Mouse (Mus musculus) cerebellum, adult 11 months (tissue): ENCODE data around the gene Samd4b.
A peak's percentile ranks its signal among the peaks of the same experiment; 100 is the strongest.
"Not testable (repeated sequence)": the region's sequence is repeated elsewhere in the genome, so short reads cannot be mapped to it uniquely, and the experiment has no call there.

Experiments
- DNase-seq: peaks from one replicate; pipeline ENCODE4 v3.0.0; 2022

Gene Samd4b

DNA sequence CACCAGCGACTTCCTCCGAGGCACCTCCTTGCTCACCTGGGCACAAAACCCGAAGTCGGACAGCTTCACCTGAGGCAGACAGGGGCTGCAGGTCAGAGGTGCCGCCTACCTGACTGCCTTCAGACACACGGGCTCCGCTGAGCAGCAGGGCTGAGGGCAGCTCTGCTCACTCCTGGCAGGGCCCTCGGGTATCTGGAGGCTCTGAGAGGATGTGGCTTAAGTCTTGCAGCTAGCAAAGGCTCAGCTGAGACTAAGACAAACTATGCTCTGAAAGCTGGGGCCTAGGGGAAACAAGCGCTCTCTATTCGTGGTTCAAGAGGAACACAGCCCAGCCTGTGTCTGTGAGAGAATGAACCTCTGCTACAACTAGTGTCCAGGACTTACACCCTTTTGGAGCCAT is 37.1 kb downstream of the Samd4b start:
- no peak for DNase-seq

DNA sequence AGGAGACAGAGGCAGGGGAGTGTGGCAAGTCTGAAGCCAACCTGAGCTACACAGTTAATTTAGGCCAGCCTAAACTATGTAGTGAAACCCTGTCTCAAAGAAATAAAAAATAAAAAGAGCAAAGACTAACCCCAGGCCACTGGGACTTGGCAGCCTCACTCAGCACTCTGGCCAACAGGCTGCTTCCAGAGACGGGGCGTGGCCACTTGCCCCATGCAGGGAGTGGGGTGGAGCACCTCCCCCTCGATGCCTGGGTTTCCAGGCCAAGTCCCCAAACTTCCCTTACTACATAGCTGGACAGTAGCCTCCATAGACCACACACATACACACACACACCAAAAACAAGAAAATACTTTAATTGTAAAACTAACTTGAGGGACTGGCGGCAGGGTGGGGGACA is 39.5 kb downstream of the Samd4b start:
- no peak for DNase-seq

DNA sequence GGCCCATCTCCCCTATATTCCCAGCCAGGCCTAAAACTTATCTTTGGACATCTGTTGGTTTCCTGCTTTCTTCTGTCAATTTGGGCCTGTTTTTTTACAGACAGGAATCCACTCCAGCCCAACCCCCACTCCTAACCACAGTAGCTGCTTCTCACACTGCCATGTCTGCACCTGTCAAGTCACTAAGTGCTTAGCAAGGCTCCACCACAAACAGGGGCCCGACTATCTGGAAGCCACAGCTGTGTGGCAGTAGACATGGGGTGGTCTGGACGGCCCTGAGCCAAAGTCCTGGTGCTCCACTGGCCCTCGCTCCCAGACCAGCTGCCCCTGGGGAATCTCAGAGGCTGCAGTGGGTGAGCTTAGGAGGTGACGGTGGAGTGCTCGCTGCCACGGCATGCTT is 40.2 kb downstream of the Samd4b start:
- DNase-seq = no peak

DNA sequence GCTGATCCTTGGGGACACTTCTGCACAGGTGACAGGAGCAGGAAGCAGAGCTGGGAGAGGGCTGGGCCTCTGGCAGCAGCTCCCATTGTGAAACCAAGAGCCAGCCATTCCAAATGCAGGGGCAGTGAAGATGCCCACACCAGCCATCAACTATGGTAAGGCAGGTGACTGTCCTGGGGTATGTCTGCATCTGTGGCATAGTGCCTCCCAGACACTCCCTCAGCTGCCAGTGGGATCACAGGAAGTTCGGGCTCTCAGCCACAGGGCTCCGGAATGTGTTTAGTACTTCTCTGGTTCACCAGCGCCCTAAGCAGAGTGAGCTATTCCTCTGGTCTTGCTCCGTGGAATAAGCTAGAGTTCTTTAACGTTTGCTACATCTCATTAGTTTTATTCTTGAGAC is 40.9 kb downstream of the Samd4b start:
- DNase-seq = no peak

DNA sequence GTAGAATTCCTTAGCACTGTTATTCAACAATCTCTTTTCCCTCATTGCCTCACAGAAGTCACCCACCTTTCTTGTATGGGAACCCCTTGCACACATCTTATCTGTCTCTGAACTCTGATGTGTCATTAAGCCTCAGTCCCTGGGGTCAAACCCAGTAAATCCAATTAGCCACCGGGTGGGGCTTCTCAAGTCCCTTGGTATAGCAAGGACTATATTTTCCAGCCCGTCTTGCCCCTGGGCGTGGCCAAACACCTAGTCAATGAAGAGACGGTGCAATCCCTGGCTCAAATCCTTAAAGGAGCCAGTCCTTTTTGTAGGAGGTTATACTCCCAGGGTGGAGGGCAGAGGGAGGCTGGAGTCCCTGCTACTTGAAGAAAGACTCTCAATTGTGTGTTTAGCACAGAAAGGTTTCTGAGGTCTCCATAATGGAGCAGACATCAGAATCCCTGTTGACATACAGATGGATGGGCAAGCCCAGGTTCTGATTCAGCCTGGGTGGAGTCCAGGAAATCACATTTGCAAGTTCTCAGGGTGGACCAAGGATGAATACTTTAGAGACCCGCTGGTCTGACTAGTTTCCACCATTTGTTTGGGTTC is 41.9 kb downstream of the Samd4b start:
- no peak for DNase-seq

DNA sequence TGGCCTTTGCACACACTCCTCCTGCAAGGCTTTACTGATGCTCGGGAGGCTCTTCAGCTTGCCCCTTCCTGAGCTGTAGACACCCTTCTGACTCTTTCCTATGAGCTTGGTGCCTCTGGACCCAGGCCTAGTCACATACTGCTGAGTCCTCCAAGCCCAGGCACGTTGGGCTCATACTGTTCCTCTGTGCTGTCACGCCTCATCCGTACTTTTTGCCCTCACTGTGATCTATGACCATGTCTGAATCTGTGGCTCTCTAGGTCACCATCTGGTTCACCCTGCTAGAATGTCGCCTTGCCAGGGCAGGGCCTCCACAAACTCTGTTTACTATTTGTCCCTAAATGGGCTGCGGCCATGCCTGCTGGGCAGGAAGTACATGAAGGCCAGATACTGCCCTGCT is 44.9 kb downstream of the Samd4b start:
- no peak for DNase-seq

DNA sequence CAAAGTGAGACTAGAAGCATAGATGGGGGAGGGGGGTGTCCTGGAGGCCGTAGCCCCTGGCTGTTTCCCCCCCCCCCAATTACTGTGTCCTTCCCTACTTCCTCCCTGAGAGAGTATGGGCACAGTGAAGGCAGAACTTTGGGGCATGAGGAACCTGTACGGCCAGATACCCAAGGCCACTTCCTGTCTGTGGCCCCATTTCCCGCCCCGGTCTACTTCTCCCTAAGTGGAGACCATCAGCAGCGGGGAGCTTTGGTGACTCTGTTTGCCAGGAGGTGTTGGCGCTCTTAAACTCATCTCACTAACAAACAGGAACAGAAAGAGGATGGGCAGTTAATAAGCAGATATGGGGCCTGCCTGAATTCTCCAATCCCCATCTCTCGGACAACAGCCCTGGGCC is 50.3 kb downstream of the Samd4b start:
- DNase-seq = no peak

DNA sequence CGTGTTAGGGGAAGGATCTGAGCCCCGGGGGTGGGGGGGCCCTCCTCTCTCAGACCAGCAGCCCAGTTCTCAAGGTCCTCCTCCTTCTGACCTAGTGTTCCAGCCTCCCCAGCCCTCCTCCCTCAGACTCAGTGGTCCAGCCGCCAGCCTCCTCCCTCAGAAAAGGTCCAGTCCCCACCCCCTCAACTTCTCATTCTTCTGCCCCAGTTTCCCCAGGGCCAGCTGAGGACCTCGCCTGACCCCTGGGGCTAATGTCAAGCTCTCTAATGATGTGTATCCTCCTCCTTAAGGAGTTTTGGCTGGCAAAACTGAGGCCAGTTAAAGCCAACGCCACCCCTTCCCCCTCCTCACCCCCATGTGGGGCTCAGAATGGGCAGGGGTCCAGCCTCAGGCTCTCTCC is 50.8 kb downstream of the Samd4b start, which contains the start of gene Nccrp1:
Gene Nccrp1 (minus strand): TSS at position 101 of the 400 bp plus-strand sequence.
- no peak for DNase-seq

DNA sequence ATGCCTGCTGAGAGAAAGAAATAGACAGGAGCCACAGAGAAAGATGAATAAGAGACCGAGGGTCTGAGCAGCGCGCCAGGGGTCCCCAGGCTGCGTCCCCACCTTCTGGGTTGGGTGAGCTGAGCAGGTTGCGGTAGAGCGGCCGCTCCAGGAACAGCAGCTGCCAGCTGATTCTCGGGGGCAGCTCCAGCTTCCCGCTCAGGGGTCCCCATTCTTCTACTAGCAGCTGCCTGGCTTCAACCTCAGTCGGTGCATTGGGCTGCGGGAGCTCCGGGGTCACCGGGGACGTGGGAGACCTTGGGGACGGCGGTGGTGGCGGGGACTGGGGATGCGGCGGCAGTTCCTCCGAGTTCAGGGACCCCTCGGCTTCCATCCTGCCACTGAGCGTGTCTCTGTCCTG is 51.3 kb downstream of the Samd4b start:
- DNase-seq = no peak

DNA sequence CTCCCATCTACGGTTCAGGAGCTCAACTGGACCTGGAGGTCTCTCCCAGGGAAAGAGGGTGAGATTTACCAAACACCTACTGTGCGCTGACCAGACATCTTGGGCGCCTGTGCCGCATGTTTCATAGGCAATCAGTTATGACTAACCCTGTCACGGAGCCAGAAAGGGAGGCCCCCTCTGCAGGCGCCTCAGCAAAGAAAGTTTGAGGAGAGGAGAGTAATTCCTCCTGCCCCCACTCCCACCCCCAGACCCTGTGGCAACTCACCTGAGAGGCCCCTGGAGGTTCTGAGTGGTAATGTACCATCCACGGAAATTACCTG is 52.1 kb downstream of the Samd4b start:
- no peak for DNase-seq

DNA sequence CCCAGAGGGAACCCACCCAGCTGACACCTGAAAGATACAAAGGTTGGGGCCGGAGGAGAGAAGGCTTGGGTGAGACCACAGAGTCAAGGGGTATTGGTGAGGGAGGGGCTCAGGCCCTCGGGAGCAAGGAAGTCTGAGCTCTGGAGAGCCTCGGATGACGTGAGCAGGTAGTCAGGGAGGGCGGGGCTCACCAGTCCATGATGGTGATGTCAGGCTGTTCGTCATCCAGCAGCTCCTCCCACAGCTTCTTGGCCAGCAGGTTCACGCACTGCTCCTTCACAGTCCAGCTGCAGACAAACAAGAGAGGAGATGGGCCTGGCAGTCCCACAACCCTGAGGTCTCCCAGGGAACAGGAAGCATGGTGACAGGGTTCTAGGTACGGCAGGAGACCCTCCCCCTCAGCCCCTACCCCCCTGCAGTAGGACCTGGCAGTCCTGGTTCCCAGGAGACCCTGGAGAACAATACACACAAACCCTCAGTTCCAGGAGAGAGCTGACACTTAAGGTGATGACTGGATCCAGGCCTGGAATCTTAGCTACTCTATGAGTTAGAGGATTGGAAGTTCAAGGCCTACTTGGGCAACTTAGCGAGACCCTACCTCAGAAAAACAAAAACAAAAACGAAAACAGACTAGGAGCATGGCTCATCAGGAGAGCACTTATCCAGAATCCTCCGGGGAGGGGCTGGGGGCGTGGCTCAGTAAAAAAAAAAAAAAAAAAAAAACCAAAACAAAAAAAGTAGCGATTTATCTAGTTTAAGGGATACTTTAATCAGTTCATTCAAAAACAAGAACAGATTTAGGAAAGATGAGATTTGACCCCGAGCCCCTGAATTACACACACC is 52.7 kb downstream of the Samd4b start:
- DNase-seq = no peak

DNA sequence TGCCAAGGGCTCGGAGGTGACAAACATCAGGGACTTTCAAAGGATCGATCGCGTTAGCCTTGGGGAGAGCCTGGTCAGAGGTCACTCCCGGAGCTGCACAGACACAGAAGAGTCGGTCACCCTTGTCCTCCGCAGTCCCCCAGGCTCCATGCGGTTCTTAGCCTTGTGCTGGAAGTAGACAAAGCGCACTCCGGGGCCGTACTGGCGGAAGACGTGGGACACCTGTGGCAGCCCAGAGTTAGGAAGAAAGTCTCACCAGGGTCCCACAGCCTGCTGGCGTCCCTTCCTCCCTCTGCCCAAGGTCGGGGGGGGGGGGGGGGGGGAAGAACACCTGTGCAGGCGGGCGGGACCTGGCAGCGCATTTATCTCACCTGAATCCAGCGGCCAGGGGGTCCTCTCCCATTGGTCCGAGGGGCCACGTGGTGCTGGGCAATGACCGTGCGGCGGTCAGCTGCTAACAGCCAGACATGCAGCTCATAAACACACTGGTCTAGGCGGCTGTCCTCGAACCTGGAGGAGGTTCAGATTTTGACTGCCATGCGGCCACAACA is 53.8 kb downstream of the Samd4b start:
- no peak for DNase-seq

DNA sequence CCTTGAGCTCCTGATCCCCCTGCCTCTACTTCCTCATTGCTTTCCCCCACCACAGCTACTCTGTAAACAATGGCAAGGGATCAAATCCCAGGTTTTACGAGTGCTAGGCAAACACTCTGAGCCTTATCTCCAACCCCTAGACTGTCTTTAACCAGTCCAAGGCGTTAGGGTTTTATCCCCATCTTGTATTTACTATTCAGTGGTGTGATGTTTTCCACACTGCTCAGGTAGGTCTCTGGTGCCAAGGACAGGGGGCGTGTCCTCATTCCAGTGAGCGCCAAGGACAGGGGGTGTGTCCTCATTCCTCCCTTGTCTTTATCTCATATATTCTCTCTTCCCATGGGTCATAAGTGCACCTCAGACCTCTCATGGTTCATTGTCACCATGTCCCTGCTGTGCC is 57.4 kb downstream of the Samd4b start, which contains the start of gene Sycn:
Gene Sycn (plus strand): TSS at position 360 of the 400 bp plus-strand sequence.
- no peak for DNase-seq

DNA sequence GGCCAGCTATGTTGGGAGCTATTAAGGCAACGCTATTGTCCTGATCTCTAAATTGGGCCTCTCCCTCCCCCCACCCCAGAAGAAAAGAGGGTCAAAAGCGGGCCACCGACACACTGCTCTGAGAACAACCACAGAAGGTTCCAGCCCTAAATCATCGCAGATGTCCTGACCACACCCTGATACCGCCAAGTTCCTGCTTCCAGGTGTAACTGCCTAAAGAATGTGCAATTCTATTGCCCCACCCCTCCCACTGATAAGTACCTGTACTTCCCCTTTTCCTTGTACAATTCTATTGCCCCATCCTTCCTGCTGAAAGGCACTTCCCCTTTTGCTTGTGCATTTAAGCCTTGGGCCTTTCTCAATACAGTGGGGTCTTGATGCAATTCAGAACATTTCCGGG is 59.1 kb downstream of the Samd4b start:
- DNase-seq = not testable (repeated sequence)

DNA sequence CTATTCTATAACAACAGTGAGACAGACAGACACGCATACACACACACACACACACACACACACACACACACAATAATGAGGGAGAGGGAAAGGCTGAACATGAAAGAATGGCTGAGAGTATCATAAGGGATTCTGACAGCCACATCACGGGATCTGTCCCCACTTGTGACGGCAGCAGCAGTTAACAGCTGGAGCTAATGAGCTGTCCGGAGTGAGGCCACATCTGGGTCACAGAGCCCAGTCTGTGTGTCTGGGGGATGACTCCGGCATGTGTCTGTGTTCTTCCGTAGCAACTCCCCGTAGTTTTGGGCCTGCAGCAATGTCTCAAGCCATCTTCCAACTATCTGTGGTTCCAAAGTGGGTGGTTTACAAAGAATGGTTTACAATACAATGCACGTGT is 65.9 kb downstream of the Samd4b start:
- no peak for DNase-seq

DNA sequence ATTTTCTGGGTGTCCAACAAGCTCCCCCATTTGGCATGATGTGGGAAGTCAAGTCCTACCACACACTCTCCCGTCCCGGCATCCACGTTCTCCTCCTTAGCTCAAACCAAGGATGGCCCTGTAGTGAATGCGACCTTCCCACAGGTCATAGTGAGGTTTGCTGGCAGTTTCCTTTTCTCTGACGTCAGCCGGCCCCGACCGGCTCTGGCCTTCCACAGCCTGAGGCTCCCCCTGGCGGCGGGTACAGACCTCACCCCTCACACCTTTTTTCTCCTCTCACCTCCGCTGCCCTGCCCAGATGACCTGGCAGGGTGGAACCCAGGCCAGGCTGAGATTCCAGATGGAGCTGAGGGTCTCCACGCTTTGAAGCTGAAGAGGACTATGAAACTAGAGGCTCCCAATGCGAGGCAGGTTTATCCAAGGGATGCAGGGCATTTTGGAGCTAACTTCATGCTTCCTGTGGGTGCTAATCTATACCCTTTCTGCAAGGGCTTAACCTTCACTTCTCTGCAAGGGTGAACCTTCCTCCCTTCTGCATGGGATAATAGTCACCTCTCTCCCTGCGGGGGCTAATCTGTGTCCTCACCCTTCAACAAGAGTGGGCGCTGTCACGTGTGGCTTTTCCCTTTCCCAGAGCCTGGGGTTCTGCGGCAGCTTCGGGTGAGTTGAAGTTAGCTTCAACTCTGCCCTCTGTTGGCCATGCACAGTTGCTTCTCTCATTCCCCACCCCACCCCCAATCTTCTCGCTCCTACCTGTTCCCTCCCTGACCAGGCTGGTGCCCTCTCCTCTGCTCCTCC is 69.8 kb downstream of the Samd4b start:
- DNase-seq = peak; percentile 58

DNA sequence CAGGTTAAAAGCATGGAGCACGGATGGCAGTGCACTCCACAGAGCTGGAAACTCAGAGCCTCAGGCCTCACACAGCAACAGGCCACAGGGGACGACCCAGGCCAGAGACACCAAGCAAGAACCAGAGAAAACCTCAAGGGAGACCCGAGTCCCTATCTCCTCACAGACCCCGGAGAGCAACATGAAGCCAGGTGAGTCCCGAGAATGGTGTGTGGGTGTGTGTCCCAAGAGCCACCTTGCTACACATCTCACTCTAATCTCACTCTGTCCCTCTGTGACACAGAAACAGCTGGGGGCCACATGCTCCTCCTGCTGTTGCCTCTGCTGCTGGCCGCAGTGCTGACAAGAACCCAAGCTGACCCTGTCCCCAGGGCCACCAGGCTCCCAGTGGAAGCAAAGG is 75.4 kb downstream of the Samd4b start, which contains the start of gene Ifnl3:
Gene Ifnl3 (plus strand): TSS at position 301 of the 400 bp plus-strand sequence.
- DNase-seq = not testable (repeated sequence)

DNA sequence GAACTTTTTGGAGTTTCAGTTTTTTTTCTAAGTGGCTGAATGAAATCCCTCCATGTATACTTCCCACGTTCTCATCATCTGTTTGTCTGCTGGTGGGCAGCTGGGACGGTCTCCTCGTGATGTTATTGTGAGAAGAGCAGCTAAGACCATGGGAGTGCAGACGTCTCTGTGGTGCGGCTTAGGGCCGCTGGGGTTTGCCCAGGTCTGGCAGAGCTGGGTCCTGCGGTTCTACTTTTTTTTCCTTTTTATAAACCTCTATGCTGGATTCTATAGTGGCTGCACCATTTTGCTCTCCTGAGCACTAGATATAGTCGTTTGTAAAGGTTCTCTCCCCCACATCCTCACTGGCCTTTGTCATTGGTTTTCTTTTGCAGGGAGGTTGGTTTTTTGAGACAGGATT is 86.5 kb downstream of the Samd4b start:
- DNase-seq = no peak

DNA sequence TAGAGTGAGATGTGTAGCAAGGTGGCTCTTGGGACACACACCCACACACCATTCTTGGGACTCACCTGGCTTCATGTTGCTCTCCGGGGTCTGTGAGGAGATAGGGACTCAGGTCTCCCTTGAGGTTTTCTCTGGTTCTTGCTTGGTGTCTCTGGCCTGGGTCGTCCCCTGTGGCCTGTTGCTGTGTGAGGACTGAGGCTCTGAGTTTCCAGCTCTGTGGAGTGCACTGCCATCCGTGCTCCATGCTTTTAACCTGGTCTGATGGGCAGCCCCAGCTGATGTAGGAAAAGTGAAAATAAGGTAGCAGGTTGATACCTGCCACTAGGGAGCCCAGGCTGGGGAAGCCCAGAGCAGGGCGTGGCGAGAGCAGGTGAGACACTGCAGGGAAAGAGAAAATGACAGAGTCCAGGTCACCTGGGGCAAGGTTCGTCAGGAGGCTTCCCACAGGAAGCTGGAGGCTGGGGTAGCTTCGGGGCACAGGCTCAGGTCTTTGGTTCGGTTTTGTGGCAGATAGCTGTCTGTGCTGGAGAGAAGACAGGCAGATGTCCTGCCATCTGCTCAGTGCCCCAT is 87.5 kb downstream of the Samd4b start, which contains the start of gene Ifnl2:
Gene Ifnl2 (minus strand): TSS at position 51 of the 570 bp plus-strand sequence.
- DNase-seq = not testable (repeated sequence)

DNA sequence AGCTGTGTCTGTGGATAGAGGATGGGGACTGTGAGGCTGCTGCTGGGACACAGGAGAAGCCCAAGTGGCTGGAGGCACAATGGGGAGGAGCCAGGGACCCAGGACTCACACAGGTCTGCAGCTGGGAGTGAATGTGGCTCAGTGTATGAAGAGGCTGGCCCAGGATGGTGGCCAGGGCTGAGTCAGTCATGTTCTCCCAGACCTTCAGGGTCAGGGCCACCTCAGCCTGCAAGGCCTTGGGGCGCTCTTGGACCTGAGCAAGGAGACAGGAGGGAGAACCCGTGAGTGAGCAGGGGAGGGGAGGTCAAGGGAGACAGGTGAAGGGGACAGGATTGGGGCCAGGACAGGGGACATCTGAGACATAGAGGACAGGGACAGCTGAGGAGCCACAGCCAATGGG is 88.8 kb downstream of the Samd4b start:
- not testable (repeated sequence) for DNase-seq

DNA sequence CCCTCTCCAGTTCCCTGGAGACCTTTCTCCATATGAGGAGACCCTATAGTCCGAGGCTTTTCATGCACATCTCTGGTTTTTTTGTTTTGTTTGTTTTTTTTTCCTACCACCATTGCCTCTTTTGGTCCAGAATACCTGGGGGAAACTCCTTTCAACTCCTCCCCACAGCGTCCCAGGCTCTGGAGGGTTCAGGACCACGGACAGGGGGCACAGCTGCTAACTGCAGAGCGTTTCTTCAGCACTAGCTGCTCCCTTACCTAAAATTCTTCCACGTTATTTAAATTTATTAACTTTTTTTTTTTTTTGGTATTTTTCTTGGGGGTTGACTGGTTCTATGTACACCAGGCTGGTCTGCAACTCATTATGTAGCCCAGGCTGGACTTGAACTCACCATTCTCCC is 92.4 kb downstream of the Samd4b start:
- no peak for DNase-seq

DNA sequence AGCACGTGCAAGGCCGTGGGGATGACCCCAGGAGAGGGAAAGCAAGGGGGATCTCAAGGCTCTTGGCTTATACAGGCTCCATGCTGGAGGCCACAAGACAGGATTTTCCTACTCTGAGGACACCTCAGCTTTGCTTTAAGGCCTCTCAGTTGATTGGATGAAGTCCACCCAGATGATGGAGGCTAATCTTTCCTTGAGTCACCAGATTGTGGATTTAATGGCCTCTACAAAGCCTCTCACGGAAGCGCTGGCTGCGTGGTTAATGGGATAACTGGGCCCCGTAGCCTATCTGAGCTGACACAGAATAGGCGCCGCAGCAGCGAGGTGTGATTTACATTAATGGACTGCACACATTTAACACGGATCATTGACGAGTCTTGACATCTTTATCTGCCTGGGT is 102.5 kb downstream of the Samd4b start:
- DNase-seq = no peak

DNA sequence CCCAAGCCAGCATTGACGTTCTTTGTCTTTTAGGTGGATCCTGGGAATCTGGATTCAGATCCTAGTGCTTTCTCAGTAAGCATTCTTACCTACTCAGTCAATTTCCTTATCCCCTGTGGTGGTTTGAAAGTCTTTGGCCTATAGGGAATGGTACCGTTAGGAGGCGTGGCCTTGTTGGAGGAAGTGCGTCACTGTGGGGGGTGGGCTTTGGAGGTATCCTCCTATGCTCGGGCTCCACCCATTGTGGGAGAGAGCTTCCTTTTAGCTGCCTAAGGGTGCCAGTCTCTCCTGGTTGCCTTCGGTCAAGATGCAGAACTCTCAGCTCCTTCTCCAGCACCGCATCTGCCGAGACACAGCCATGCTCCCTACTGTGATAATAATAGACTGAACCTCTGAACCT is 105.6 kb downstream of the Samd4b start:
- DNase-seq = no peak
